Mouse (Mus musculus) liver, embryonic 14.5 days (tissue): Measurements from ENCODE around the gene Siah3.

ENCODE experiments used
- CTCF ChIP-seq: IDR thresholded peaks from 2 replicates; pipeline ENCODE4 v1.5.1; 2016; ENCODE audit warnings: antibody characterized with exemption, low read depth, control low read depth
- EP300 ChIP-seq: IDR thresholded peaks from 2 replicates; pipeline ENCODE4 v1.6.1; 2016; ENCODE audit warnings: antibody characterized with exemption, low read depth

- TF ChIP-seq CTCF (no peak), EP300 (no peak)
These were observed 7.4 kb downstream of the Siah3 start for GRCm38 (mm10) chr14:75463171-75463570.
